Mouse (Mus musculus) megakaryocyte, adult 5-6 weeks (primary cell): Measurements from ENCODE around the gene Rbm34. TPM values are rescaled to one million over a fixed set of nuclear protein-coding genes. Genes with fewer than 3 reads are reported as not detected.
"Not testable (repeated sequence)": the region's sequence is repeated elsewhere in the genome, so short reads cannot be mapped to it uniquely, and the experiment has no call there.

Experiments used
- ATAC-seq: 2 replicates; pipeline ENCODE4 v1.8.0; 2016; ENCODE audit warnings: mild to moderate bottlenecking, inconsistent platforms; ENCODE audit not compliant: poor library complexity, severe bottlenecking
- total RNA-seq, 2 experiments: library from RNA; stranded (forward) in 1 of 2; stranded (reverse) in 1 of 2; fragments of 153-499, 151-499 nt in 1 of 2; fragments of 221-1000, 200-1000 nt in 1 of 2; gene quantifications; 2 replicates each; pipeline versions ENCODE4 v1.2.3 to v1.2.4; 2015 to 2017

Gene Rbm34
- total RNA-seq (2015), result 22.9 and 32.9 TPM in 2 replicates
- 28.2 and 35.2 TPM in 2 replicates for total RNA-seq (2017)

DNA sequence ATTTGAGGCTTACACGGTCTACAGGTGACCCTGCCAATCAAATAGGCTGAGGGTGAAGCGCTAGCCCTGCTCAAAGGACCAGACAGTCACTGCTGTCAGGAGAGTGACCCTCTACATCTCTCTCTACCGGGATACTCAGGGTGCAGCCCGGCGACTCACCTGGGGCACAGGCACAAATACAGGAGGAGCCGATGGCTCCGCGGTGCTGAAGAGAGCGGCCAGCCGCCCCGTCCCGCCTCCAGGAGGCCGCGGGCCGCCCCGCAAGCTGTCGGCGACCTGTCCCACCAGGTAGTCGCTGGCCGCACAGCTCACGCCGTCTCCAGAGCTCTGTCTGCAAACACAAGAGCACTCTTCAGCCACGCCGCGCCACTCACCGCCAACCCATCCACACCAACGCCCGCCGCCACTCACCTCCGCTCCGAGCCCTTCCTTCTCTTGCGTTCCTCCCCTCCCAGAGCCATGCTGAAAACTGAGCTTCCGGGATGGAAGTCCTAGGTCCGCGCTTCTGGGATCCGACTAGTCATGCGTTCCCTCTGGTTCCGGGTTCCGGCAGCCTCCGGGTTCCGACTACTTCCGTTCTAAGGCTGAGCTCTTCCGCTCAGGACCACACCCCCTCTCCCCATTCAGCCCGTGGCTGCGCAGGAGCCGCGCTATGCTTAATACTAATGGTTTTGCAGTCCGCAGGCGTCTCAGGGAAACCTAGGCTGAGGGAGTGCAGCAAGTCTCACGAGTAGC, at the start of gene Rbm34:
TSS of gene Rbm34 (minus strand) at position 493 of the 735 bp plus-strand sequence.
- ATAC-seq, result peak; percentile 96

DNA sequence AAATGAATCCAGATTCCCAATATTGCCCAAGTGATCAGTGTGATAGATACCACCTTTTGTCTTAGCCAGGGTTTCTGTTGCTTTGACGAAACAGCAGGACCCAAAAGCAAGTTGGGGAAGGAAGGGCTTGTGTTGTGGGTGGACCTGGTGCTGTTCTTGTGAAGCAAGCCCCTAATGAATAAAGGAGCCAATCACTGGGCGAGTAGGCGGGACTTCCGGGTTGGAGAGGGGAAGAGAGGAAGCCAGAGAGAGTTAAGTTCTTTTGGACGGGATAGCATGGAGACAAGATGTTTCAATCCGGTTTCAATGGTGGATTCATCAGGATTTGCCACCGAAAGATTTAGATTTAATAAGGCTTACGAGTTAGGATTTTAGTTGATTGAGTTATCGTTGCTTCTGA, 40.8 kb upstream of the Rbm34 start:
- ATAC-seq, result no peak

- no peak for ATAC-seq
Observed at GRCm38 (mm10) chr8:126994506-126994905, 23.6 kb upstream of the Rbm34 start.

- ATAC-seq, result no peak
Observed at GRCm38 (mm10) chr8:126989363-126990153, 18.7 kb upstream of the Rbm34 start.

- ATAC-seq, result no peak
Observed at GRCm38 (mm10) chr8:126988346-126989006, 17.6 kb upstream of the Rbm34 start.

DNA sequence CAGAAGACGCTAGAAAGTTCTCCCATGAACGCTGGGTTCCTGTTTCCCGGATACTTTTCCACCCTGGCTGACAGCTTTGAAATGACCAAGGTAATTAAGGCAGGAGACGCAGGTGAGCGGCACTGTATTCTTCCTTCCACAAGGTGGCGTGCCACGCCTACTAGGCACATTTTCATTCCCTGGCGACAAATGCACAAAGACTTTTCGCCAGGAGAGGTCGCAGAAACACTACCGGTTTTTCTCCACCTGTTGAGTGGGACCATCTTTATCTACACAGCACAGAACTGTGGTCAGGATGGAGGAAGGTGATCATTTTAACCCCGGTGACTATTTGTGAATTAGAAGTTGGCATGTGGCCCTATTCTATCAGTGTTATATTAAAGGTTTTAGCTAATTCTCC, 15.6 kb upstream of the Rbm34 start:
- peak; percentile 87 for ATAC-seq

GRCm38 (mm10) chr8:126980046-126980445, 9.2 kb upstream of the Rbm34 start:
- ATAC-seq, result no peak

- no peak for ATAC-seq
Observed at GRCm38 (mm10) chr8:126979091-126979920, 8.4 kb upstream of the Rbm34 start.

GRCm38 (mm10) chr8:126978535-126978934, 7.7 kb upstream of the Rbm34 start:
- not testable (repeated sequence) for ATAC-seq

- no peak for ATAC-seq
Observed at GRCm38 (mm10) chr8:126978028-126978427, 7.2 kb upstream of the Rbm34 start.

DNA sequence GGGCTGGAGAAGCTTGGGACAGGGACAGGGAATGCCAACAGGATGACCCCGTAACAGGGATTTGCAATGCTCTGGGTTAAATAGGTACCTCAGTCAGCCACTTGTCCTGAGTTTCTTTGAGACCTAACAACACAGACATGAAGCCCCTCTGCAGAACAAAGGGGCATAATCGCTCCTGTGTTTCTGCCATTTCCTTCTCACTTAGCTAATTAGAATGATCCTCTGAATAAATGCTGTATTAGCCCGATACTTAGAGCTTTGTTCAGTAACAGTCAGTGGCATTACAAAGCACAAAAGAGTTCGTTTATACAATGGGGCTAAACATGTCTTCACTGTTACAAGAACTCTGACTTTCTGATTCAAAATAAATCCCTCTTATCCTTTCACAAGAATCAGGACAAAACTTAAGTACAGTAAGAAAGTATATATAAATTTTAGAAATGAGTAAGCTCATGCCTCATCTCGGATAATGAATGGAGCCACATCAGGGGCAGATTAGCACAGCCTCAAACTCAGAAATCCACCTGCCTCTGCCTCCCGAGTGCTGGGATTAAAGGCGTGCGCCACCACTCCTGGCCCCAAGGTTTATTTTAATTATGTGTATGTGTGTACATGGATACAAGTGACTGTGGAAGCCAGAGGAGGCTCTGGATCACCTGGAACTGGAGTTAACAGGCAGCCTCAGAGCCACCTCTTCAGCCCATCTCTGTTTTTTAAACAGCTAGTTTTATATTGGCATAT, 5.9 kb upstream of the Rbm34 start:
- no peak for ATAC-seq

GRCm38 (mm10) chr8:126975706-126976105, 4.8 kb upstream of the Rbm34 start:
- no peak for ATAC-seq

DNA sequence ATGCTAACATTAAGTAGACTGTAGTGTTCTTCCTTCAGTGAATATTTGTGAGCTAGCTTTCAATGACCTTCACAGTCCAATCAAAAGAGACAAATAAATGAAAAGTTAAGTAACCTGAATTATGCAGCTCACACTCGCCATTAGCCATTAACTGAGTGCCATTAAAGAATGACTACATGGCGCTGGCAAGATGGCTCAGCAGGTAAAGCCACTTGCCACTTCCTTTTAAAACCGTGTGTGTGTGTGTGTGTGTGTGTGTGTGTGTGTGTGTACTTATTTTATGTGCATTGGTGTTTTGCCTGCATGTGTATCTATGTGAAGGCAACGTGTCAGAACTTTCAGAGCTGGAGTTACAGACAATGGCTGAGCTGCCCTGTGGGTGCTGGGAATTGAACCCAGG, 3.6 kb upstream of the Rbm34 start:
- ATAC-seq, result no peak

GRCm38 (mm10) chr8:126973686-126974265, 2.9 kb upstream of the Rbm34 start:
- ATAC-seq, result no peak

GRCm38 (mm10) chr8:126972649-126973048, 1.8 kb upstream of the Rbm34 start:
- peak; percentile 44 for ATAC-seq

GRCm38 (mm10) chr8:126972102-126972501, 1.2 kb upstream of the Rbm34 start:
- ATAC-seq, result no peak

GRCm38 (mm10) chr8:126971314-126971664, 418 bp upstream of the Rbm34 start:
- ATAC-seq, result no peak; the same call in 1 of the 2 replicates

DNA sequence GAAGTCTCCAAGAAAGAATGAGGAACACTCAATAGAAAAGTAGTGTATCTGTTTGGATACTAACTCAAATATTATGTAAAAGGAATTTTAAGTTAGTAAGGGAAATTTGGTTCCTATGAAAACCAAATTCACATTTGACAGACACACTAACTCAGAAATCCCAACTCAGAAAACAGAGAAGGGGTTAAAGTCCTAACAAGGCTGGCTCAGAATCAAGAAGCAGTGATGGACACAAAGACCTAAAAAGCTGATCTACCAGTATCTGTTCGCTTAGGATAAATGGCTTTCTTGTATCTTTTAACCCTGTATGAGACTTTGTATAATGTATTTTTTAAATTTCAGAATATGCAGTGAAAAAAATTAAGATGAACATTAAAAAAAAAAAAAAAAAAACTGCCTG, 1.3 kb downstream of the Rbm34 start:
- ATAC-seq, result no peak

GRCm38 (mm10) chr8:126968107-126968506, 2.8 kb downstream of the Rbm34 start:
- no peak for ATAC-seq

DNA sequence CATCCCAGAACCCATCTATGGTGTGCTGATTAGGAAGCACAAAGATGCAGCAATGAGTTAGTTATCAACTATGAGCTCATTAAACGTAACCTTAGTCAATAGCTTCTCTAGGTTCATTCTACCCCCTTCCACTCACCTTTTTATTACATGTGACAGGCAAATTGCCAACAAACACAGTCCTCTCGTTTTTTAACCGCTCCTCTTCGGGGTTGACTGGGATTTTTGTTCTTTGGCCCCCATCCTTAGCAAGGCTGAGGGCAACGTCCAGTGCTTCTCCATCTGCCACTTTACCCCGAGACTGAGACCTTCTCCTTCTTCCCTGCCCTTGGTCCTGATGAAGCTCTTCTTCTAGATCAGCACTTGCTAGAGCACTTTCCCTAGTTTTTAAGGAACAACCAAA, 5.6 kb downstream of the Rbm34 start:
- no peak for ATAC-seq
